Mouse (Mus musculus): ENCODE measurements at regions not wholly inside any gene's neighbourhood (a gene's known extent, or its start where the extent isn't known, plus 50 kb on each side); places are given as distances from the start of the nearest gene placed in this dataset.

DNA sequence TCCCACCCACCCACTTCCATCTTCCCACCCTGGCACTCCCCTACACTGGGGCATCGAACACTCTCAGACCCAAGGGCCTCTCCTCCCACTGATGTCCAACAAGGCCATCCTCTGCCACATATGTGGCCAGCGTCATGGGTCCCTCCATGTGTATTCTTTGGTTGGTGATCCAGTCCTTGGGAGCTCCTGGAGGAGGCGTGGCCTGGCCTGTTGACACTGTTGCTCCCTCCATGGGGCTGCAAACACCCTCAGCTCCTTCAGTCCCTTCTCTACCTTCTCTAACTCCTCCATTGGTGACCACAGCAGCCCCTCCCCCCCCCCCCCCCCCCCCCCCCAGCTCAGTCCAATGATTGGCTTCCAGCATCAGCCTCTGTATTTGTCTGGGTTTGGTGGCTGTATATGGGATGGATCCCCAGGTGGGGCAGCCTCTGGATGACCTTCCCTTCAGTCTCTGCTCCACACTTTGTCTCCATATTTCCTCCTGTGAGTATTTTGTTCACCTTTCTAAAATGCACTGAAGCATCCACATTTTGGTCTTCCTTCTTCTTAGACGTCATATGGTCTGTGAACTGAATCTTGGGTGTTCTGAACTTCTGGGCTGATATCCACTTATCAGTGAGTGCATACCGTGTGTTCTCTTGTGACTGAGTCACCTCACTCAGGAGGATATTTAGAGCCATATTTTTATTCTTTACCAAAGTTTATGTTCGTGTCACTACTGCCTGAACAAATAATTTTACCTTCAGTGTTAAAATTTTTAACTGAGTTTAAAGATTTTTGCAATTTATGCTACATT, 82.1 kb upstream of the Tnp1 start:
- peak; percentile 98 for ATAC-seq (ENCODE audit: insufficient read depth)
- Histone ChIP-seq H3K36me3 (replicated peaks) (no peaks in the 10 kb centered on the region), H3K4me2 (peak overlapping the region; percentile 39), H3K27ac (replicated peaks) (peak overlapping the region; percentile 64), H3K9me3 (replicated peaks) (no peaks in the 10 kb centered on the region), H3K27me3 (no peaks in the 10 kb centered on the region), H3K4me1 (replicated peaks) (peaks cover 23% of the 10 kb centered on the region), H3K9ac (no peak overlapping the region), H3K4me3 (replicated peaks) (no peak overlapping the region)
- WGBS (ENCODE audit: insufficient replicate concordance), result 54% methylated on average over 6 of the region's 6 CpGs

GRCm38 (mm10) chr1:73089636-73090035, 73.9 kb upstream of the Tnp1 start:
- no peak overlapping the region for H3K4me2 ChIP-seq
- H3K4me3 ChIP-seq (replicated peaks), result no peak overlapping the region
- H3K9ac ChIP-seq, result no peak overlapping the region
- 50% methylated on average over 3 of the region's 3 CpGs for WGBS (ENCODE audit: insufficient replicate concordance)
- no peaks in the 10 kb centered on the region for H3K9me3 ChIP-seq (replicated peaks)
- no peak overlapping the region for H3K27ac ChIP-seq (replicated peaks)
- ATAC-seq (ENCODE audit: insufficient read depth), result no peak
- H3K4me1 ChIP-seq (replicated peaks), result no peaks in the 10 kb centered on the region
- H3K27me3 ChIP-seq, result peaks cover 6% of the 10 kb centered on the region
- H3K36me3 ChIP-seq (replicated peaks), result no peaks in the 10 kb centered on the region

GRCm38 (mm10) chr1:73088494-73088893, 72.8 kb upstream of the Tnp1 start:
- no peak overlapping the region for H3K4me2 ChIP-seq
- no peak overlapping the region for H3K4me3 ChIP-seq (replicated peaks)
- H3K9me3 ChIP-seq (replicated peaks), result no peaks in the 10 kb centered on the region
- H3K4me1 ChIP-seq (replicated peaks), result no peaks in the 10 kb centered on the region
- H3K27me3 ChIP-seq, result peaks cover 6% of the 10 kb centered on the region
- no peak for ATAC-seq (ENCODE audit: insufficient read depth)
- 32% methylated on average over 2 of the region's 2 CpGs for WGBS (ENCODE audit: insufficient replicate concordance)
- no peaks in the 10 kb centered on the region for H3K36me3 ChIP-seq (replicated peaks)
- H3K27ac ChIP-seq (replicated peaks), result no peak overlapping the region
- no peak overlapping the region for H3K9ac ChIP-seq

DNA sequence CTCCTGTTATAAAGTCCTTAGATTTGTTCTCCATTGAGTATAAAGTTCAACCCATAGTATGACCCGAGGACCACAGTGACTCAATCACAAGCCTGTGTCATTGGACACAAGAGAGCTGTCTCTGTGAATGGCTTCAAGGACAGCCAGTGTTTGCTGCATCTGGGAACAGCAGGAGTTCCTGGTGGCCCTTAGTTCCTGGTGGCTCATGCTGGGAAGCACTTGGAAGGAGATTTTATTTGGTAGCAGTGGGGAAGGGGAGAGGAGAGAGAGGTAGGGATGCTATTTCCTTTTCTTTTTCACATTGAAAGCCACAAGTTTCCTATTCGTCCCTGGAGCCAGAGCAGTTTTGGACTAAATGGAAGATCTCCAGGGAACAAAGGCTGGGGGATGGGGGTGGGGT, 69.2 kb upstream of the Tnp1 start:
- no peaks in the 10 kb centered on the region for H3K9me3 ChIP-seq (replicated peaks)
- no peaks in the 10 kb centered on the region for H3K4me1 ChIP-seq (replicated peaks)
- no peak overlapping the region for H3K27ac ChIP-seq (replicated peaks)
- H3K27me3 ChIP-seq, result peaks cover 7% of the 10 kb centered on the region
- H3K9ac ChIP-seq, result no peak overlapping the region
- H3K36me3 ChIP-seq (replicated peaks), result no peaks in the 10 kb centered on the region
- no peak for ATAC-seq (ENCODE audit: insufficient read depth)
- no peak overlapping the region for H3K4me2 ChIP-seq
- WGBS (ENCODE audit: insufficient replicate concordance), result 26% methylated on average over 2 of the region's 2 CpGs
- no peak overlapping the region for H3K4me3 ChIP-seq (replicated peaks)

DNA sequence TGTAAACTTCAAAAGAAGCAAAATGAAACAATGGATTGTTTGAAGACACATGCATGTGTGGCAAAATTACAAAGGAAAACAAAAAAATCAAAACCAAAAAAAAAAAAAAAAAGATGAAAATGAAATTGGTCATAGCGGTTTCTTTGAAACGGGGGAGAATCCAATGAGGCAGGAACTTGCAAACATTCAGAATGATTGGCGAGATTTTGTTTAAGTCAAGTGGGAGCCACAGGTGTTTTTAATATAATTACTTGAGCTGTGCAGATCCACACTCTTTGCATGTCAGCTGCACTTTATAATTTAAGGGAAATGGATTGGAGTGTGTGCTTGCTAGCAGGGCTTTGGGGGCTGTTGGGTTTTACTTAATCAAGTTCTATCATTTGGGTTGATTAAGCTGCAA, 67.7 kb upstream of the Tnp1 start:
- Histone ChIP-seq H3K27ac (replicated peaks) (no peak overlapping the region), H3K27me3 (0 out of 2 replicates have a peak, but pooled peaks cover 4% of the 10 kb centered on the region), H3K4me2 (no peak overlapping the region), H3K9me3 (replicated peaks) (no peaks in the 10 kb centered on the region), H3K36me3 (replicated peaks) (no peaks in the 10 kb centered on the region), H3K4me3 (replicated peaks) (no peak overlapping the region), H3K4me1 (replicated peaks) (no peaks in the 10 kb centered on the region), H3K9ac (no peak overlapping the region)
- ATAC-seq (ENCODE audit: insufficient read depth), result no peak
- WGBS (ENCODE audit: insufficient replicate concordance), result 63% methylated on average over 3 of the region's 3 CpGs

DNA sequence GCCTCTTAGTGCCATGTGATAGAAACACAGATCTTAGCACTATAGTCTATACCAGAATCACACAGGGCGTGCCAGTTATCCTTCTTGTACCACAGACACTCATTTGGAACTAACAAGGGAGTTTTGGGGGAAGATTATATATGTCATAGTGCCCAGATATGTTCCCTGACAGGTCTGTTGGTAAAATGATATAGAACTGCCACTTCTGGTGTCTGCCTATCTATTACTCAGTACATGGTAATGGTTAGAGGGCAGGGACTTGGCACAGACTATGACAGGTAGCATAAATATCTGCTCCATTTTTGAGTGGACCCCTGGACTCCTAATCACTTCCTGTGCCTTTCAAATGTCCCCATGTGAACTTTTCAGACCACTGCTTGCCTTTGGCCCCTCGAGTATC, 63.8 kb upstream of the Tnp1 start:
- WGBS (ENCODE audit: insufficient replicate concordance), result 51% methylated on average over 2 of the region's 2 CpGs
- no peaks in the 10 kb centered on the region for H3K9me3 ChIP-seq (replicated peaks)

GRCm38 (mm10) chr1:73077156-73077555, 61.4 kb upstream of the Tnp1 start:
- H3K4me2 ChIP-seq, result no peak overlapping the region
- H3K27me3 ChIP-seq, result no peaks in the 10 kb centered on the region
- 62% methylated on average over 4 of the region's 4 CpGs for WGBS (ENCODE audit: insufficient replicate concordance)
- peaks cover 14% of the 10 kb centered on the region for H3K4me1 ChIP-seq (replicated peaks)
- ATAC-seq (ENCODE audit: insufficient read depth), result no peak
- no peak overlapping the region for H3K9ac ChIP-seq
- no peak overlapping the region for H3K4me3 ChIP-seq (replicated peaks)
- no peak overlapping the region for H3K27ac ChIP-seq (replicated peaks)
- H3K9me3 ChIP-seq (replicated peaks), result no peaks in the 10 kb centered on the region
- H3K36me3 ChIP-seq (replicated peaks), result no peaks in the 10 kb centered on the region

More for the DNA sequence above, 63.8 kb upstream of the Tnp1 start:
- H3K4me1 ChIP-seq (replicated peaks), result no peaks in the 10 kb centered on the region
- ATAC-seq (ENCODE audit: insufficient read depth), result no peak
- H3K4me3 ChIP-seq (replicated peaks), result no peak overlapping the region
- H3K9ac ChIP-seq, result no peak overlapping the region
- 0 out of 2 replicates have a peak, but pooled peaks cover 4% of the 10 kb centered on the region for H3K27me3 ChIP-seq
- no peak overlapping the region for H3K27ac ChIP-seq (replicated peaks)
- no peaks in the 10 kb centered on the region for H3K36me3 ChIP-seq (replicated peaks)
- no peak overlapping the region for H3K4me2 ChIP-seq

DNA sequence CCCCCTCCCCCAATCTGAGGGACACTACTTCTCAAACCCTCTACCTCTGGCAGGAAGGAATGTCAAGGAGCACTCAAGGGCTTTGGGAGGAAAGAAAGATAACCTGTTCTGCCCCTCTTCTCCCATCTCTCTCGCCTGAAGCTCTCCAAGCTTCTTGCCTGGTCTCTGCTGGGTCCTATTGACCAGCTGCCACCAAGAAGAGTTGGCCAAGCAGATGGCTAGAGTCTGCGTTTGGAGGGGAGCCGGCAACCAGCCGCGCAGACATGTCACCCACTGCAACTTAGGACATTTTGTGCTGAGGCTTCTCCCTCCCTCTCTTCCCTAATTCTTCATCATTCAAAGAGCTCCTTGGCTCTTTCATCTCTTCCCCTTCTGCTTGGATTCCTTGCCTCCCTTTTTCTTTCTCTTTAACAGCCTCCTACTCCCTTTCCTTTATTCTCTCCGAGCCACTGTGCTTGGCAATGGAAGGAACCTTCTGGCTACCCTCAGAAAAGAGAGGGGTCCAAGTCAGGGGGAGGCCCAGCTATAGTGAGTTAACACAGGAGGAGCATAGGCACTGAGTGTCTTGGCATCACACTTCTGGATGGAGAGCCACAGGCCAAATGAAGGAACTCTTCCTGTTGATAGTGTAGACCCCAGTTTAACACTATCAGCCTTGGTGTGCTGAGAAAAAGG, 60.1 kb upstream of the Tnp1 start:
- H3K36me3 ChIP-seq (replicated peaks), result no peaks in the 10 kb centered on the region
- H3K27ac ChIP-seq (replicated peaks), result no peak overlapping the region
- H3K9ac ChIP-seq, result no peak overlapping the region
- H3K4me1 ChIP-seq (replicated peaks), result peaks cover 27% of the 10 kb centered on the region
- 73% methylated on average over 6 of the region's 6 CpGs for WGBS (ENCODE audit: insufficient replicate concordance)
- no peak for ATAC-seq (ENCODE audit: insufficient read depth)
- no peaks in the 10 kb centered on the region for H3K27me3 ChIP-seq
- H3K9me3 ChIP-seq (replicated peaks), result no peaks in the 10 kb centered on the region
- no peak overlapping the region for H3K4me2 ChIP-seq
- no peak overlapping the region for H3K4me3 ChIP-seq (replicated peaks)

GRCm38 (mm10) chr1:73075159-73075558, 59.5 kb upstream of the Tnp1 start:
- Histone ChIP-seq H3K9ac (no peak overlapping the region), H3K4me2 (no peak overlapping the region), H3K4me1 (replicated peaks) (peaks cover 34% of the 10 kb centered on the region), H3K36me3 (replicated peaks) (no peaks in the 10 kb centered on the region), H3K27me3 (no peaks in the 10 kb centered on the region), H3K27ac (replicated peaks) (no peak overlapping the region), H3K9me3 (replicated peaks) (no peaks in the 10 kb centered on the region), H3K4me3 (replicated peaks) (no peak overlapping the region)
- no peak for ATAC-seq (ENCODE audit: insufficient read depth)
- WGBS (ENCODE audit: insufficient replicate concordance), result 60% methylated on average over 2 of the region's 2 CpGs

GRCm38 (mm10) chr1:73074525-73074924, 58.8 kb upstream of the Tnp1 start:
- ATAC-seq (ENCODE audit: insufficient read depth), result no peak
- Histone ChIP-seq H3K27me3 (no peaks in the 10 kb centered on the region), H3K4me1 (replicated peaks) (peaks cover 34% of the 10 kb centered on the region), H3K9ac (no peak overlapping the region), H3K9me3 (replicated peaks) (no peaks in the 10 kb centered on the region), H3K4me2 (no peak overlapping the region), H3K4me3 (replicated peaks) (no peak overlapping the region), H3K36me3 (replicated peaks) (no peaks in the 10 kb centered on the region), H3K27ac (replicated peaks) (no peak overlapping the region)
- 74% methylated on average over 3 of the region's 3 CpGs for WGBS (ENCODE audit: insufficient replicate concordance)

DNA sequence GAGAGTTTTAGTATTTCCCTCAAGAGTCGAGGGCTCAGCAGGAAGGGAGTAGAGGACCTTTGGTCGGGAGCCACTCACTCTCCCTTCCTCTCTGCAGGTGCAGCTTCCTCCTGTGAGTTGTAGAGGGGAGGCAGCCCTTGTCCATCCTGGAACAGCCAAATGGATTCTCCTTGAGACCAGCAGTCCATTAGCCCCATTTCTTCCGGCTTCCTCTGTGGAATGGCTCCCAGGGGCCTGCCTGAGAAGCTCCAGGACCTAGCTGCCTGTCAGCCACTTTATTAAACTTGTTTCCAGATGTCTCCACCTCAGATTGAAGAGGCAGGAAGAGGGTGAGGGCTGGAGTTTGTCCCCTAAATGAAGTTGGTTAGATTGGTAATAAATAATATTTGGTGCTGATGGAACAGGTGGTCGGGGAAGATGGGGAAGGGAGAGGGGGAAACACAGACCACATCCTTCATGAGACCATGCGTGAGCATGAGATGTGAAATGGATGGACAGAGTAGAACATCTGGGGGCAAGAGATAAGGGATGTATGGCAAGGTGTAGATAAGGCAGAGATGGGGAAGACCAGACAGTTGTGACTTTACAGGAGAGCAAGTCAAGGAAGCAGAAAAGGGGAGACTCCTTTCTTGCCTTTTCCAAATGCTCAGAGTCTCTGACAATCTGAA, 56.7 kb upstream of the Tnp1 start:
- Histone ChIP-seq H3K9ac (peak overlapping the region; percentile 22), H3K4me1 (replicated peaks) (peaks cover 34% of the 10 kb centered on the region), H3K4me2 (peak overlapping the region; percentile 58), H3K27me3 (no peaks in the 10 kb centered on the region), H3K36me3 (replicated peaks) (no peaks in the 10 kb centered on the region), H3K4me3 (replicated peaks) (no peak overlapping the region), H3K9me3 (replicated peaks) (no peaks in the 10 kb centered on the region), H3K27ac (replicated peaks) (peak overlapping the region; percentile 84)
- peak; percentile 100 for ATAC-seq (ENCODE audit: insufficient read depth)
- WGBS (ENCODE audit: insufficient replicate concordance), result 22% methylated on average over 5 of the region's 5 CpGs

All from liver, embryonic 15.5 days (tissue).